Mouse (Mus musculus): ENCODE measurements at regions not wholly inside any gene's neighbourhood (a gene's known extent, or its start where the extent isn't known, plus 50 kb on each side); places are given as distances from the start of the nearest gene placed in this dataset.
A peak's percentile ranks its signal among the peaks of the same experiment; 100 is the strongest.

DNA sequence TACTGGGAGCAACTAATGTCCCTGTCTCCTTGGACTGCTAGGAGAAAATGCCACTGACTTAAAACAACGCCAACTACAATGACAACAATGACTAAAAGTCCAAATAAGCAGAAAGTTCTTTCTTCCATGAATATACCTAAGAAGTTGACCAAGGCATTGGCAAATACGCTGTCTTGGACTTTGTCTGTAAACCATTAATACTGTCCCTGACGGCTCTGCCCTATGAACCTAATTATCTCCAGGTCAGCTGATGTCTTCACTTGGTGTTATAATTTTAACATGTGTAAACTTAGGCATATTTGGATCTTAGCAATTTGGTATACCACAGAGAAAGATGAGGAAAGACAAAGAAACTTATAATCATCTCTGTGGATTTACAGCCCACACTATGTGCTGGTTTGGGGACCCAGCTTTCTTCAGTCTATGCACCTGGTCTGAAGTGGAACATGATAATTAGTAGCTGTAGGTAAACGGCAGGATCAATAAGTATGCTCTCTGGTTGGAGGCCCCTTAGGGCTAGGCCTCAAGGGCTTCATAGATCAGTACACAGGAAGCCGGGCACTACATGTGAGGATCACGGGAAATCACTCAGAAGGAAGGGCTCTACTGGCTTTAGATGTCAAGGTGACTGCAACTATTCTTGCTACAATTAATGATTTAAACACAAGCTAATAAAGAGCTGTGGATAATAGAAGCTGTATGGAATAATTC lies 380.3 kb upstream of the Adgrl2 start:
- DNase-seq (ENCODE audit: low spot score in 2 of 2), result no peak

DNA sequence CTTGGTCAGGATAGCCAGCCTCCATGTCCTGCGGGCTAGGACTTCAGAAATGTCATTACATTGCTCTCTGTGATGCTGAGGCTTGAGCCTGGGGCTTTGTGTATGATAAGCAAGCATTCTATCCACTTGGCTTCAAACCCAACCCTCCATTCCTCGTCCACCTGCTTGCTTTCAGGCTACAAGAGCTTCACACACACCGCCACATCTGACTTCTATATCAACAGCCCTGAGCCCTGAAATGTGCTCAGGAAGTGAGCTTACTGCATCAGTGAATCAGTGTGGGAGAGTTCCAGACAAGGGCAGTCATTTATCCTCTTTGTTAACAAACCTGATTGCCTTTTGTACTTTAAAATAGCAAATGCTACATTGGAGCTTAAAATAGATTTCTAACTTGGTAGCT lies 377.5 kb upstream of the Adgrl2 start:
- DNase-seq (ENCODE audit: low spot score in 2 of 2), result no peak

DNA sequence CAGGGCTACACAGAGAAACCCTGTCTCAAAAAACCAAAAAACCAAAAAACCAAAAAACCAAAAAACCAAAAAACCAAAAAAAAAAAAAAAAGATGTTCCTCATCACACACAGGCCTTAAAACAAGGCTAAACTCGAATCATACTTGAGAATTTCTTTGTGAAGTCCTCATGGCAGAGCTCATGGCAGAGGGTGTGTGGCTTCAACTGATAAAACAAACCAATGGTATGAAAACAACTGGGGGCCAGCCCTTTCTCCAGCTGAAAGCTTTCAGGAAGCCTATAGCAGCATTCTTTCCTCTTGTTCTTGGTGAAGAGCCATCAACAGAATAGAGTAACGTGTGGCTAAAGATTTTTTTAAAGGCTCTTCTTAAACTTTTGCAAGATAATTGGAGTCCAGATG lies 369.8 kb upstream of the Adgrl2 start:
- DNase-seq (ENCODE audit: low spot score in 2 of 2), result no peak

DNA sequence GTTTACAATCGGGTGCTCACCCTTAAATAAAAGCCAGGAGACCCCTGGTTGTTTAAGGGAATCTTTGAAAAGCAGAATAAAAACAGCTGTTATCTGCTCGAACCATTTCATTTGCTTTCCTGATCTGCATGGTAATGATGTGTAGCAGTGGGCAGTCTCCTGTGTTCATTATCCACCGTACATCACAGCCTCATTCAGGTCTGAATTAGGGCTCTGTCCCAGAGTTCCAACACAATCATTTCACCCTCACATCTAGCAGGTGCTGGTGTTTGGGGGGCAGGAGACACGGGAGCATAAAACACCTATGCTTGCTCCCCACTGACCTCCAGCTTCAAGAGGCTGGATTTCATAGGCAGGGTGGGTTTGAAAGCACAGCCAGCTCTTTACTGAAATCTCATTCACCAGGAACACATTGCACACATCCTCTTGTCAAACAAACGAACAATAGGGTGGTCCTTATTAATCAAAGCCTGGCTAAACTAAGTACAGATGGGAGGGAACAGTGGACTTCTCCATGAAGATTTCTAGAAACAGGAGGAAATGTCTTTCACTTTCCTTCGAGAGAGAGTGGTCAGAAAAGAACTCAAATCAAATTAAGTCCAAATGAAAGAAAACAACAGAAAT lies 368.3 kb upstream of the Adgrl2 start:
- DNase-seq (ENCODE audit: low spot score in 2 of 2), result no peak

DNA sequence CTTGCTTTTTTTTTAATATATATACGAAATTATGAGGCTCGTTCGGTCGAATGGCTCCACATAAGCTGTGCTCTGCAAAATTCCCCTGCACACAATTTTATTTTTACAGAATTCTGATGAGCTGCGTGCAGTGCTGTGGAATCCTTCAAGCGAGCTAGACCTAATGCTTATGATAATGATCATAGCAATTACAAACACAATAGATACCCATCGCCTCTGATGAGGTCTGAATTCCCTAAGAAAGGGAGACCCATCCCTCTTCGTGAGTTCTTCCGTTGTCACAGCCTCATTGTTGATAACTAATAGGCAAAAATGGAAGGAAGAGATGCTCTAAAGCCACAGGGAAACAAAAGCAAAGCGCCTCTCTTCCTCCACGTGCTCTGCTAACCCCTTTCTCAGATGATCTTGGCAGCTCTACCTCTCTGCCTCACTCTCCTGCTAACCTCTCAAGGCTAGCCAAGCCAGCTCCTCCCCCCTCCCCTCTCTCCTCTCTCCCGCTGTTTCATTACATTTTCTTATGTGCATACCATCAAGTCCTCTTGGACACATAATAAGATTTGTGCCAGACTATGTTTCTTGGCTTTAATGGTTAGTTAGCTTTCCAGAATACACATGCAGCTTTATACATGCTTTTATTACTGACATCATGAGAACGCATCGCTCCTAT lies 367.7 kb upstream of the Adgrl2 start:
- no peak for DNase-seq (ENCODE audit: low spot score in 2 of 2)

DNA sequence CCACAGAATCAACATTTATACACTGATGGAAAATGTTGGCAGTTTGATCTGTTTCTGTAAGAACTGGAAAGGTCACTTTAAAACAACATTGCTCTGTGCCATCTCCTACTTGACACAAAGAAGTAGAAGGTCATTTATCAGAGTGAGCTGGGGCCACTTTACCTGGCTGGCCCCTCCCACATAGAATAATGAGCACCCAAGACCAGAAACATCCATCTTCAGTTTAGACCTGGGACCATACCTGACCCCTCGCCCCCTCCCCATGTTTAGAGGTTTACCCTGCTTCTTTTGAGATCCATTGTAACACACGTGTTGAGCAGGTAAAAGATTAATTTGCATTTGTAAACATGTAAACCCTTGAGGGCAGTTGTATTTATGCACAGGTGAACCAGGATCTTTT lies 366.8 kb upstream of the Adgrl2 start:
- no peak for DNase-seq (ENCODE audit: low spot score in 2 of 2)

DNA sequence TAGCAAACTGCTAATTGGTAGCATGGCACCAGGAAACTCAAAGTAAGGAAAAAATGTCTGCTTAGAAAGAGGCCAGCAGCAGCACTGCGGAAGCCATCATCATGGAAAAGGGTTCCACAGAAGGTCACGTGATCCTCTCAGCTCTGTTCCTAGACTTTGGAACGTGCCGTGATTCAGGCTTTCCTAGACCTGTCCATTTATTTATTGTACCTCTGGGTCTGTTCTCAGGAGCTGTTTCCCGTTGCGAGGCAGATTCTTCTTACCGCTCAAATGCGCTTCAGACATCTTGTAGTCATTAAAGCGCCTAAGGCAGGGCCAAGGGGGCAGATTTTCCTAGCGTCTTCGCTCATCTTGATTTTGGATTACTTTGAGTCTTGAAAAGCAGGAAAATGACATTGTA lies 365.0 kb upstream of the Adgrl2 start:
- no peak for DNase-seq (ENCODE audit: low spot score in 2 of 2)

DNA sequence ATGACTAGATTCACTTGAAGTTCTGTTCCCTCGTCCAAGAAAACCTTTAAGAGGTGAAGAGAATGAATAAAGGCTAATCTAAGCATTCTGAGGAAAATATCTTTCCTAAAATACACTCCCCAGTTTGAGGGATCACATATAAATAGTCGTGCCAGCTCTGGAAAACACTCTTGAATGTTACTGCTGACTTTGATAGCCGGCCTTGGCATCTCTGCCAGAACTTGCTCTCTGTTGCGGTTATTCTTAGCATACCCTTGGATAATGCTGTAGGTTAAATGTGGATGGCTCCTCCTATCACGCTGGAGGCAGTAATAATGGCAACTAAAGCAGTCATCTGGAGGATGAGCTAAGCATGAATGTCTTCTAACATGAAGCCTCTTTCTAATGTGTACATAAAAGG lies 363.6 kb upstream of the Adgrl2 start:
- no peak for DNase-seq (ENCODE audit: low spot score in 2 of 2)

DNA sequence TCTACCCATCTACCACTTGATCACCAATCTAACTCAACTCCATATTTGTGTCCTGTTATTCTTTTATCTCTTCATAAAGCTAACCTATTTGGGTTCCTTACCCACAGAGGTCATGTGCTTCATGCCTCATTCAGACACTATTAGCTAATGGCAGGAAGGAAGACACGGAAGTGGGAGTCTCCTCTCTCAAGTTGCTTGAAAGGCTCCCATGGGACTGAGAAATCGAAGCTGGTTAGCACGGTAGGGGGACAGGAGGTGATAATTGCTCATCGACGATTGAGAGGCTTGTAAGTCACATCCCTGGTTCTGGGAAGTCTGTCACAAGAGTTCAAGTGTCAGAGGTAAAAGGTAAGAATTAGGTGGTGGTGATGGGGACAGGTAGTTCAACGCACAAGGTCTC lies 362.2 kb upstream of the Adgrl2 start:
- no peak for DNase-seq (ENCODE audit: low spot score in 2 of 2)

DNA sequence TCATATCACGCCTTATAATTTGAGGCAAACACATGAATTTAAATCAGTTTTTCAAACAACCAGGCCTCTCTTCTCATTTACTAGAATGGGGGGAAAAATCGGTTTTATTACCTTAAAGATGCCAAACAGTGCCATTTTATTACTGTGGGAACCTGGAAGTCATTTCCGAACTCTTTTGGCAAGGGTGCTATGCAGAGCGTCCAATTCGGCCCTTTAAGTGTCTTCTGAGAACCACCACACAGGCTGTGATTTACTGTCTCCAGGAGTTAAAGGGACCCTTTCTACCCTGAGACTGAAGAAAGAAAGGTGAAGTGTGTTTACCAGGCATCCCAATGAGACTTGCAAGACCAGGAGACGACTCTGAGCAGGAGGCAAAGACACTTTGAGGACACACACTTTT lies 359.4 kb upstream of the Adgrl2 start:
- no peak for DNase-seq (ENCODE audit: low spot score in 2 of 2)

DNA sequence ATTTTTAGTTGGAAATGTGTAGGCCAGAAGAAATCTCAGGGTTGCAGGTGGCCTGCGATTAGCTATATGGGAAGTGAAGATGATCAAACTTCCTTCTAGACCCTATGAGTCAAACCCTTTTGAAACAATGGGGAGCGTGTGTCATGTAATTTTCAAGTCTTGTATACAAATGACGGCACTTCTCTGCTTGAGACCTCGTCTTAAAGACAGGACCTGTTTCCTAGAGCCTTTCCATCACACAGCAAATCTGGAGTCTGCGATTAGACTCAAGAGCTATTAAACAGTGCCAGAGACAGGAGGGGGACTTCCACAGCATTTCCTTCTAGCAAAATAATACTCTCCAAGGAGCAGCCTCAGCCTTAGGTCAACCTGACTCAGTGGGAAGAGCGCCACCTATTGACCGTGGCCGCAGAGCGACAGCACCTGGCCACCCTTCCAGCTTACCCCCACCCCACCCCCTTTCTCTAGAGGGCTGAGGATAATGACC lies 358.9 kb upstream of the Adgrl2 start:
- peak in 1 of 2 experiments; percentile 16 for DNase-seq (ENCODE audit: low spot score in 2 of 2)

DNA sequence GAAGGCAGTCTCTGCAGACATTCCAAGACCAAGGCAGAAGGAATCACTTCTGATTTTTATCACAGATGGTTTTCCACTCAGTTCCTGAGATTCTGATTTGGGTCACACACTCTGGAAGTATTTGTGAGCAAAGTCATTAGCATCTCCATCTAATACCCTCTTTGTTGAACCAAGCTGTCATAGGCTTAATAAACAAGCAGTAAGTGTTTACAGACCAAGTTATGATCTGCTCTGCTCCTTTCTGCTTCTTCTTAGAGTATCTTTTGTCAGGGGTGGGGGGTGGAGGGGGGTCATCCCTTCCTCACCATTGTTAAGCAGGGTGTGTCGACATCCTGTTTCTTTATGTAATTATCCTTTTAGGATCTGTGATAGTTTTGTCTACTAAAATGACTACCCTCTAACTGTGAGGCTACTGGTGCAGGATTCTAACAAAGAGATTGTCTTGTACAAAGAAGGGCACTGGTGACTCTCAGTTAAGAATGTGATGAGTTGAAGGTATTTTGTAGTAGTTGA lies 358.2 kb upstream of the Adgrl2 start:
- no peak for DNase-seq (ENCODE audit: low spot score in 2 of 2)

DNA sequence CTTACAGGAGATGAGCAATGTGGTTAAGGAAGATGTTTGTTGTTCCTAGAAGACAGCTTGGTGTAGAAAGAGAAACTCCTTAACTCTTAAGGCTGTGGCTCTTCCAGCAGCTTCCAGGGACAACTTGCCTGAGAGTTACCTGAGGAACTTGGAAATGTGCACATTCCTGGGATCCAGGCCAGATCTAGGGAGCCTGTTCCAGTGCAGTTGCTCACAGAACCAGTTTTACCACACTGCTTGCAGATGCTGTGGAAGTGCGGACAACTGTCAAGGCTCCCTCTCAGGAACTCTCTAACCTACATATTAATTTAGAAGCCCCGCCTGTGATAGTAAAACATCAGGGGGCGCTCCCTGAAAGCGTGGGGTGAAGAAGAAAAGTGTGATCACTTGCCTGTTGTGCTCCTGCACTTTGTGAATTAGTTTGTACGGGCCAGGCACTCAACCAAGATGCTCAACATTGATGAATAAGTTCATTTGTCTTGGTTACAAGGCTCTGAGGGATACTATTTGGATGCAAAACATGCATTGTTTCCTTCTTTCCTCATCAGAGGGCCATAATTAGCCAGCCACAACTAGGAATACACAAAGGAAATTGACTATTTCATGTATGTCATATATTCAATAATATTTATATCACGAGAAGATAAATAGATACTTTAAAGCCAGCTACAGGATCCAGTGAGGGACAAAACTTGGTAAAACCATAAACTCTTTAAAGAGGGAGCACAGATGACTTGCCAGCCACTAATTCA lies 357.1 kb upstream of the Adgrl2 start:
- no peak for DNase-seq (ENCODE audit: low spot score in 2 of 2)

DNA sequence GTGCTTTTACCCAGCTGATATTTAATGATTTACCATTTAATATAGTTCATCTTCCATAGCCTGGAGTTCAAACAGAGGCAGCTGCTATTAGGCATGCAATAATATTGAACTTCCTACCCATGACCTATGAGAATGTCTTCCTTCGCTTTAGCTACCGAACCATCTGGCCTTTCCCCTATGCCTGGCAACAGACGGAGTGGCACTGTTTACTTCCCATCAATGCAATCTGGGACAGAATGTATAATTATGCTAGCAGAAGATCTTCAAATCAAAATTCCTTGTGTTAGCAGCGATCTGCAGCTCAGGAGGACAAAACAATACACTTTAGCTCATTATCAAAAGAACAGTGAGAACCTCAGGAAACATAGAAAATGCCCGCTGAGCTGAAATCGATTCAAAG lies 352.2 kb upstream of the Adgrl2 start:
- no peak for DNase-seq (ENCODE audit: low spot score in 2 of 2)

DNA sequence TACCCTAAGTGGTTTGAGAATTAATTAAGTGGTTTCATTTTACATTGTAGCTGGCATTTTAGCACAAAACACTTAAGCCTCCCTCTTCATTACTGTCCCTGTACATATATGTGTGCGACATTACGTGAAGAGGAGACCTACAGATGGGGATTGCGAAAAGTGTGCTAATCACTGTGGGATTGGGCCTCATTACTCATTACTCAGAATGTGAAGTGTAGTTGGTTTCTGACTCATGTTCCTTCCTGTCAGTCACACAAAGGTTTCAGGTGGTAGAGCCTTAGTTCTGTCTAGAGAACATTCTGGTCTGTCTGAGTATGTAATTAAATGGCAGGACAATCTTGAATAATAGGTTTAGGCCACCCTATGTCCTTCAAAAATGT lies 349.0 kb upstream of the Adgrl2 start:
- DNase-seq (ENCODE audit: low spot score in 2 of 2), result no peak

DNA sequence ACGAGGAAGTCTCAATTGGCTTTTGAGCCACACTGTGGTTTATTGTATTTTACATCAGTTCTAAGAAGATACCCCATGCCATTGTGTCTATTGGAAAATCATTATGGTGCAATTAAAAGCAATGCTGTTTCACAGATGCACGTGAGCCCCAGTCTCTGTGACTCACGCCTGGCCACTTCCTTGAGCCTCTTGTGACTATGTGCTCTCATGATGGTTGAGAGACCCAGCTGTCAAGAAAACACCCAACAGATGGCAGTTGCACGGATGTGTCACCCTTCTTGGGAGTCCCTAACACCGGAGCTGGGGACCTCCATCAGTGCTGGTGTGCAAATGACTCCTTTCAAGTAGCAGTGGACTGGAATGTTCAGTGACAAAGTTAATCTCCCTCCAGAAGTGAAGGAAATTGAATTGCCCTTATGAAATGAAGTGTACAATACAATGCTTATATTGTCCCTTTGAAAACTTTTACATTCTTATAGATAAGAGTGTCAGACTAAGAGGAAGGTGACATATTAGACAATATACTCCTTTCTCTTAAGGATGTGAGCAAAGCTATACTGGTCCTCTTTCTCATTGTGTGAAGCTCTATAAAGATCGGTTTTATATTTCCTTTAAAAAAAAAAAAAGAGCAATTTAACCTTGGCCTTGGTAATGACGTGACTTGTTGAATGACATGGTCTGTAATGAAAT lies 348.5 kb upstream of the Adgrl2 start:
- DNase-seq (ENCODE audit: low spot score in 2 of 2), result no peak

DNA sequence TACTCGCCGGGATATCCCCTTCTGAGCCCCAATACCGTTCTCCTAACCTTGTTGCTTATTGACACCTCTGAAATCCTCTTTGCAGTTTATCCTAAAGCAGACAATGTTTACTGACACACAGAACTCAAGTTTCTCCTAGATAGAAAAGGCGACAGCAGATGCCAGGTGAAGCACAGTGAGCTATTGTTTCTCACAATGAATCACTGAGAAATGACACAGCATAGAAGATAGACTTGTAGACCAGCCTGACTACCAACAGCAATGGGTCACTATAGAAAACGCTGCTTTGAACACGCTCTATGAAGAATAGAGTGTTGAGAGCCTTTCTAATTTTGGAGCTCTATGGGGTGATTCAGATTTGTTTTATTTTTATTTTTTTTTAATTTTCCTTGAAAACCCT lies 344.9 kb upstream of the Adgrl2 start:
- no peak for DNase-seq (ENCODE audit: low spot score in 2 of 2)

DNA sequence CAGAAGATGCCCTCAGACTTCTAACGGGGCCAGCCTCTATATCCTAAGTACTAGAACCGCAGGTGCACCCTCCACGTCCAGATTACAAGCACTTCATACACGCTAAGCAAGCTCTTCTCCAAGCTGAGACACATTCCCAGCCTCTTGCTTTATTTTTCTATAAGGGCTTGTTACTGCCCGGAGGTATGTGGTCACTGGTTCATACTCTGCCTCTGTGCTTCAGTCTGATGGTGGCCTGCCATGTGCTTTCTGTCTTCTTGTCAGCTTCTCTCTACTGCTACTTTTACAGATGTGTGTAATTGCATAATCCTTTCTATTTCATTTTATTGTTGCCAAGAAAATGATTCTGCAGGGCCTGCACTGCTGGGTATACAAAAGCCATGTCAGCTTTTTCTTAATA lies 343.3 kb upstream of the Adgrl2 start:
- DNase-seq (ENCODE audit: low spot score in 2 of 2), result no peak

DNA sequence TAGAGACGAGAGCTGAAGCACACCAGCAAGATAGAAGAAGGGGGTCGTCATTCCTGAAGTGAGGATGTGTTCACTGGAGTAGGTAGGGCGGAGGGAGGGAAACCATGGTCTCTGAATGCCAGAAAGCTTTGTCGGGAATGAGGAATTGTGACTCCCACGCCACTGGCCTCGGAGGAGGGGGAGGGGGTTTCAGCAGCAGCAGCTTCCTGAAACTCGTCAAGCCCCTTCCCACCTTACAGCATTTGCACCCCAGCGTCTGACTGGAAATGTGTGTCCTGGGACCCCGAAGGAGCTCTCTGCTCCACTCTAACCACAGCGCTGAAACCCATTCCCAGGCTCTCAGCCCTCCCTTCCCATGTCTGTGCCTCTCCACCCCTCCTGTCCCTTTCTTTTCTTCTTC lies 342.8 kb upstream of the Adgrl2 start:
- DNase-seq (ENCODE audit: low spot score in 2 of 2), result no peak

DNA sequence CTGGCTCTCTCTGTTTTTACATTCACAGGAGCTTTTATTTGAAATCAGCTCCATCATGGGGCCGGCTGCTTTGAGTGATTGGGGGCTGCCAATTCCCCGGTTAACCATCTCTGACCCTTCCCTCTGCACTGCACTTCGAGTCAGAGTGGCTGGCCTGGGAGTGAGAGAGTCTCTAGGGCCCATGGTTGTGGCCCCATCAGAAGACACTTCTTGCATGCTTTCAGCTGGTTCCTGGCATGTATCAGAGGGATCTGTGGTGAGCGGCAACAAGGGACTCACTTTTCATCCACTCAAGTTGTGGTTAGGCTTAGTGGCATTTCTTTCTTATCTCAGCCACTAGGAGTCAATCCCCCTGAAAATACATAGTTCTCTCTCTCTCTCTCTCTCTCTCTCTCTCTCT lies 341.8 kb upstream of the Adgrl2 start:
- no peak for DNase-seq (ENCODE audit: low spot score in 2 of 2)

DNA sequence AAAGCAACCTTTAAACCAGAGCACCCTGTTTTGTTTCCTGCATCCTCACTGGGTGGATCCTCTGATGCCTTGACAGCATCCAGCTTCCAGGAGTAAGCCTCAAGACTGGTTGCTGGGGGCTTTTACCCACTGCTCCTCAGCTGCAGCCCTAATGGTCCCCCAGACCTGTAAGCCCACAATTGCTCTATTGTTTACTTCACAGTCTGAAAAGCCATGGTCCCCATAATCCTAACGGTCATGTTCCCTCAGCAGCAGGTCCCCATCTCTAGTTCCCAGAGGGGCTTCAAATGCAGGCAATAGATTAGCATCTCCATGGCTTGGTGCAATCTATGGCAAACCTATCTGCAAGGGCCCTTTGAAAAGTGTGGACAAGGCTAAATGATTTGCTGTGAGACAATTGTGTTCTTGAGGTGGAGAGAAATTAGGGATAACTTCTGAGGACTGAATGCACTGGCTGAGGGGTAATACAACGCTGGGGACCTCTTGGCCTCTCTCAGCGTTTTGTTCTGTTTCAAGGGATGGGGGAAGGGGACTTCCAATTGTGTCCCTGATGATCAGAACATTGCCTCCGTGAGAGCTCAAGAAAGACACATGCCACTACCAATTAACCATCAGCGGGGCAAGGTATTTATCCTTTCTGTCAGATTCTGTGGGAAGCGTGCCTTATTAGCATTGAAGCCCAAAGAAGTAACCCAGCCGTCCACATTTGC lies 341.1 kb upstream of the Adgrl2 start:
- no peak for DNase-seq (ENCODE audit: low spot score in 2 of 2)
